In the genomic region with DNA sequence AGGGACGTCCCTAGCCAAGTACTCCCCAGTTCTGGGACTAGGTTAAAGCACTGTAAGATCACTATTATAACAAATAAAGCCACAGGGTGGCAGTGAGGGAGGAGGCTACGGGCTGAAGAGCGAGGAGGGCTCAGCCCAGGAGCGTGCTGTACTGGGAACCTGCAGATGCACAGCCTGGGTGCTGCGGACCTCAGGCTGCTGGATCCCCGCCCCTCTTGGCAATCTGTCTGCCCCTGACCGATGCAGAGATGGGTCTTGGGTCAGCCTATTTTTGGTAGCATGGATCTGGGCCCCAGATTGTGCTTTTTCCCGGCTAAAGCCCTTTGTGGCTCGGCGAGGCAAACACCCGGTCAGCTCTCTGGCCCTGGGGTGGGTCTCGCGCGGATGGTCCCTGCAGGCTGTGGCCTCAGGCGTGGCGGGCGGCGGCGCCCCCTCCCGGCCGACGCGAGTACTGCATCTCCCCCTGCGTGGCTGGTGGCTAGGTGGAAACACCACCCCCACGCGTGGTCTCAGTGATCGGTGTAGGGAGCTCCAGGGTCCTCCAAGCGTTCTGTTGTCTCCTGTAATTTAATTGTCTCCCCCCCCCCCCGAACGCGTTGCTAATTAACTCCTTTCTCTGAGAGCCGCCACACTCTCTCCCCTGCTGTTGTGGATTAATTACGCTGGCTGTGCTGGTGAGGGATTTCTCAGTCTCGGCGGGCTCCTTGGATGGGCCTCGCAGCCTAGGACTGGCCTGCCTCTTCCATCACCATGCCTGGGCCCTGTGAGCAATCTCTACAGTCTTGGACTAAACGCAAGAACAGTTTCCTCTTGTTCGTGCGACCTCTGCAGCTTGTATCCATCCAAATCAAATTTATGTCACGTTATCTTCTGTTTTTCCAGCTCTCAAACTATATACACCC, we compare ENCODE assay signal across 8 mouse cellular contexts. TPM values are rescaled to one million over a fixed set of nuclear protein-coding genes. Genes with fewer than 3 reads are reported as not detected.
DNase-seq lines count a peak whose midpoint lies in the region; ATAC-seq and TF ChIP-seq lines count a peak whose summit lies in the region.

No protein-coding gene starts in this region.

- H3K79me2 ChIP-seq in CH12.LX (replicated peaks; ENCODE audit: control insufficient read depth, extremely low read depth, insufficient read depth, poor library complexity, severe bottlenecking): no peaks in the 10 kb centered on the region

- peak; percentile 45 for ATAC-seq in cerebellum, adult (ENCODE audit: insufficient number of reproducible peaks, low FRiP score, low TSS enrichment)
- peak; percentile 77 for ATAC-seq in forebrain, embryonic 13.5 days
- peak; percentile 35; the same call in 1 of the 2 replicates for ATAC-seq in lung, embryonic 15.5 days (ENCODE audit: borderline replicate concordance, extremely low read depth, low FRiP score, low TSS enrichment)

- no peak for DNase-seq in CH12.LX (ENCODE audit: extremely low read depth)
- DNase-seq in heart, postnatal 14 days: peak; percentile 84 to 90
- DNase-seq in layer of hippocampus, adult 2 months (ENCODE audit: low spot score in 2 of 2): peak in 1 of 2 experiments; percentile 84
- DNase-seq in ovary, postnatal 10 days (ENCODE audit: low spot score): peak; percentile 45
- DNase-seq in thymus, postnatal 14 days: peak; percentile 77

- TF ChIP-seq RAD21 in CH12.LX (IDR thresholded peaks at IDR 0.05; ENCODE audit: low read depth, low read length): peak; percentile 58

- peaks cover 0 to 8% of the 10 kb centered on the region in 2 experiments; a peak in 2 of 4 replicates for H3K4me1 ChIP-seq in CH12.LX (ENCODE audit: control insufficient read depth in 1 of 2, insufficient read depth in 2 of 2)
- peaks cover 47% of the 10 kb centered on the region for H3K4me1 ChIP-seq in forebrain, embryonic 13.5 days
- H3K4me1 ChIP-seq in lung, embryonic 15.5 days: peaks cover 38% of the 10 kb centered on the region

- H3K9me3 ChIP-seq in CH12.LX (replicated peaks; ENCODE audit: low read length): no peaks in the 10 kb centered on the region
- no peaks in the 10 kb centered on the region for H3K9me3 ChIP-seq in forebrain, embryonic 13.5 days (replicated peaks)
- H3K9me3 ChIP-seq in lung, embryonic 15.5 days: no peaks in the 10 kb centered on the region

- TF ChIP-seq POLR2A in CH12.LX (IDR thresholded peaks at IDR 0.05; ENCODE audit: low read depth, low read length): no peak

- no peak overlapping the region for H3K4me3 ChIP-seq in CH12.LX (replicated peaks in 1 of 3; ENCODE audit: low read depth in 2 of 3, low read length in 2 of 3, poor library complexity in 1 of 3)
- H3K4me3 ChIP-seq in forebrain, embryonic 13.5 days: peak overlapping the region; percentile 32
- peak overlapping the region; percentile 55 for H3K4me3 ChIP-seq in layer of hippocampus, adult 2 months
- H3K4me3 ChIP-seq in lung, embryonic 15.5 days: peak overlapping the region; percentile 29

- 3% methylated on average over 40 of the region's 40 CpGs for WGBS in forebrain, embryonic 13.5 days
- WGBS in lung, embryonic 15.5 days: 8% methylated on average over 39 of the region's 40 CpGs

- H3K9ac ChIP-seq in CH12.LX (ENCODE audit: insufficient read depth, low read depth): no peak overlapping the region
- H3K9ac ChIP-seq in forebrain, embryonic 13.5 days: peak overlapping the region; percentile 60
- peak overlapping the region; percentile 29 for H3K9ac ChIP-seq in lung, embryonic 15.5 days

- peak overlapping the region; percentile 18 for H3K4me2 ChIP-seq in CH12.LX (ENCODE audit: insufficient read depth, low read depth, poor library complexity, severe bottlenecking)
- peak overlapping the region; percentile 66 for H3K4me2 ChIP-seq in forebrain, embryonic 13.5 days
- H3K4me2 ChIP-seq in lung, embryonic 15.5 days: peak overlapping the region; percentile 69

- peak in 1 of 2 experiments; percentile 81; a peak in 3 of 4 replicates for TF ChIP-seq CTCF in CH12.LX (conservative IDR thresholded peaks at IDR 0.05 in 1 of 2, IDR thresholded peaks at IDR 0.05 in 1 of 2; ENCODE audit: low read depth in 2 of 2, low read length in 2 of 2)
- peak; percentile 93 for TF ChIP-seq CTCF in layer of hippocampus, adult 2 months (conservative IDR thresholded peaks at IDR 0.05)

- intact Hi-C loops in heart, postnatal 14 days (cut with DNase I): loop anchor here (1.0 kb wide), 1 partner anchor 205 kb away; no protein-coding TSS in a partner anchor

- dilution Hi-C loops in CH12.LX (cut with MboI; ENCODE audit: extremely low pct_ligation_motif_present, extremely low pct_unique_long_range_greater_than_20kb, low sequenced_read_pairs): no loop called here

- in situ Hi-C loops in CH12.LX (cut with MboI; ENCODE audit: low pct_ligation_motif_present, low pct_unique_long_range_greater_than_20kb, low sequenced_read_pairs): loop anchor here (5.0 kb wide), 1 partner anchor 202 kb away; no protein-coding TSS in a partner anchor

- TF ChIP-seq EP300 in CH12.LX (IDR thresholded peaks at IDR 0.05; ENCODE audit: low read length): no peak

- no peak overlapping the region for H3K27ac ChIP-seq in CH12.LX (ENCODE audit: insufficient read depth, low read depth)
- peak overlapping the region; percentile 81 for H3K27ac ChIP-seq in forebrain, embryonic 13.5 days
- peak overlapping the region; percentile 68 for H3K27ac ChIP-seq in layer of hippocampus, adult 2 months
- peak overlapping the region; percentile 76 for H3K27ac ChIP-seq in lung, embryonic 15.5 days

- H3K27me3 ChIP-seq in CH12.LX (replicated peaks): peaks cover 18% of the 10 kb centered on the region
- H3K27me3 ChIP-seq in forebrain, embryonic 13.5 days: peaks cover 5% of the 10 kb centered on the region
- H3K27me3 ChIP-seq in lung, embryonic 15.5 days: peaks cover 11% of the 10 kb centered on the region

- no peaks in the 10 kb centered on the region for H3K36me3 ChIP-seq in CH12.LX (replicated peaks in 1 of 2; ENCODE audit: control insufficient read depth in 1 of 2, insufficient read depth in 1 of 2, low read length in 1 of 2)
- no peaks in the 10 kb centered on the region for H3K36me3 ChIP-seq in forebrain, embryonic 13.5 days (ENCODE audit: poor library complexity, severe bottlenecking)
- no peaks in the 10 kb centered on the region for H3K36me3 ChIP-seq in lung, embryonic 15.5 days

TF ChIP-seq in CH12.LX, 34 proteins besides CTCF, POLR2A, EP300 and RAD21:
- peak; percentile 35; the same call in 1 of the 2 replicates for TF ChIP-seq MAX (IDR thresholded peaks at IDR 0.05; ENCODE audit: low read length)
- 0 out of 2 replicates have a peak, but pooled peaks have one; percentile 15 for TF ChIP-seq NELFE (IDR thresholded peaks at IDR 0.05; ENCODE audit: low read depth, low read length)
- TF ChIP-seq UBTF (IDR thresholded peaks at IDR 0.05; ENCODE audit: low read depth, low read length): no peak
- peak; percentile 78 for TF ChIP-seq SMC3 (IDR thresholded peaks at IDR 0.05; ENCODE audit: low read depth, low read length)
- TF ChIP-seq ZKSCAN1 (IDR thresholded peaks at IDR 0.05; ENCODE audit: borderline replicate concordance, low read depth, low read length): no peak

RNA-seq across cellular contexts. Expression of a gene that starts 15.6 kb away (rescaled TPM):
- not detected in 2 replicates for total RNA-seq in CH12.LX (2012; rRNA removed)
- total RNA-seq in CH12.LX (2014; rRNA removed): not detected in 2 replicates
- not detected in 2 replicates for polyA plus RNA-seq in CH12.LX (2012; ENCODE audit: insufficient read length, low read depth)
- polyA plus RNA-seq in forebrain, embryonic 13.5 days (2015; fragmentation: Nextera tagmentation; extraction: Ambion mirVana): 2.3 and 2.7 TPM in 2 replicates
- not detected for total RNA-seq in heart, postnatal 14 days (2021)
- total RNA-seq in layer of hippocampus, adult 2 months (2021): 1 to 10 TPM; 8.6 to 9.0 TPM
- 0.12 TPM in 1 of 2 replicates, not detected in the other for polyA plus RNA-seq in lung, embryonic 15.5 days (2015; fragmentation: Nextera tagmentation; extraction: Ambion mirVana)

RNA-seq across cellular contexts. Expression of a gene that starts 27.8 kb away (rescaled TPM):
- total RNA-seq in CH12.LX (2012; rRNA removed) (18.7 and 19.6 TPM in 2 replicates), CH12.LX (2014; rRNA removed) (15.7 and 16.7 TPM in 2 replicates)
- 17.5 and 20.5 TPM in 2 replicates for polyA plus RNA-seq in CH12.LX (2012; ENCODE audit: insufficient read length, low read depth)
- polyA plus RNA-seq in forebrain, embryonic 13.5 days (2015; fragmentation: Nextera tagmentation; extraction: Ambion mirVana): 46.1 and 53.1 TPM in 2 replicates
- 10 to 100 TPM; 44.2 to 45.6 TPM for total RNA-seq in heart, postnatal 14 days (2021)
- 10 to 100 TPM; 73.4 to 83.6 TPM for total RNA-seq in layer of hippocampus, adult 2 months (2021)
- 18.0 and 19.2 TPM in 2 replicates for polyA plus RNA-seq in lung, embryonic 15.5 days (2015; fragmentation: Nextera tagmentation; extraction: Ambion mirVana)

RNA-seq across cellular contexts. Expression of a gene that starts 46.5 kb away (rescaled TPM):
- total RNA-seq in CH12.LX (2012; rRNA removed) (0.04 and 0.08 TPM in 2 replicates), CH12.LX (2014; rRNA removed) (0.11 and 0.23 TPM in 2 replicates)
- 0.34 and 0.53 TPM in 2 replicates for polyA plus RNA-seq in CH12.LX (2012; ENCODE audit: insufficient read length, low read depth)
- polyA plus RNA-seq in forebrain, embryonic 13.5 days (2015; fragmentation: Nextera tagmentation; extraction: Ambion mirVana): 1.6 and 2.2 TPM in 2 replicates
- under 1 TPM in 1 of 2 experiments, not detected in 1; 0.07 TPM for total RNA-seq in heart, postnatal 14 days (2021)
- total RNA-seq in layer of hippocampus, adult 2 months (2021): 10 to 100 TPM; 38.1 to 39.3 TPM
- polyA plus RNA-seq in lung, embryonic 15.5 days (2015; fragmentation: Nextera tagmentation; extraction: Ambion mirVana): 0.06 and 0.07 TPM in 2 replicates

Comparison
In these comparisons a context has a peak if more than half of its experiments do, and no peak if none do; other contexts are left out.
1. H3K4me2 ChIP-seq: peak in every context shown above with its lines; median percentile 69 in lung, embryonic 15.5 days; 66 in forebrain, embryonic 13.5 days; 18 in CH12.LX.
2. H3K4me3 ChIP-seq: peak in forebrain, embryonic 13.5 days (single experiment), layer of hippocampus, adult 2 months (single experiment) and lung, embryonic 15.5 days (single experiment); none in CH12.LX (0 of 3).
3. RNA of a gene that starts 15.6 kb away (total RNA-seq): 8.6 to 9.0 TPM in layer of hippocampus, adult 2 months; not detected in CH12.LX and not detected in heart, postnatal 14 days; every median in the first group is over 4 times any median in the second.
4. RNA of a gene that starts 46.5 kb away (total RNA-seq): 38.1 to 39.3 TPM in layer of hippocampus, adult 2 months; 0.07 TPM in heart, postnatal 14 days and 0.04 to 0.23 TPM in CH12.LX; every median in the first group is over 10 times any median in the second.
5. Peak in every context shown above with its lines, with median percentiles within 50 percentile points of each other: ATAC-seq.